Mouse (Mus musculus) heart, adult 8-10 months (tissue): ENCODE measurements around the gene Jade2. TPM values are rescaled to one million over a fixed set of nuclear protein-coding genes. Genes with fewer than 3 reads are reported as not detected.
"Not testable (repeated sequence)": the region's sequence is repeated elsewhere in the genome, so short reads cannot be mapped to it uniquely, and the experiment has no call there.

Experiments
- DNase-seq: peaks from one replicate; pipeline ENCODE4 v3.0.0; 2022; ENCODE audit warnings: low spot score
- total RNA-seq, 4 experiments: library from RNA; stranded (reverse); gene quantifications; 2 replicates each; pipeline ENCODE4 v1.2.4; 2022

The Jade2 gene
- total RNA-seq, 4 experiments from 2014 or later, result 9.8 to 14.8 (median 11.8) TPM

GRCm38 (mm10) chr11:51796272-51796671 is 61.2 kb downstream of the Jade2 start:
- no peak for DNase-seq

- no peak for DNase-seq
These were observed 66.8 kb downstream of the Jade2 start for GRCm38 (mm10) chr11:51790662-51791061.

- not testable (repeated sequence) for DNase-seq
These were observed 67.7 kb downstream of the Jade2 start for GRCm38 (mm10) chr11:51789735-51790134.

- DNase-seq, result no peak
These were observed 71.5 kb downstream of the Jade2 start for GRCm38 (mm10) chr11:51785926-51786325.

- no peak for DNase-seq
These were observed 74.7 kb downstream of the Jade2 start for GRCm38 (mm10) chr11:51782721-51783120.

- no peak for DNase-seq
These were observed 76.6 kb downstream of the Jade2 start for GRCm38 (mm10) chr11:51780773-51781267.

- no peak for DNase-seq
These were observed 80.0 kb downstream of the Jade2 start for GRCm38 (mm10) chr11:51777478-51777877.

GRCm38 (mm10) chr11:51775507-51775906 is 81.9 kb downstream of the Jade2 start:
- no peak for DNase-seq

GRCm38 (mm10) chr11:51768296-51768695 is 89.2 kb downstream of the Jade2 start:
- DNase-seq, result no peak

GRCm38 (mm10) chr11:51767579-51768220 is 89.8 kb downstream of the Jade2 start:
- DNase-seq, result no peak

- no peak for DNase-seq
These were observed 92.6 kb downstream of the Jade2 start for GRCm38 (mm10) chr11:51764816-51765215.

- no peak for DNase-seq
These were observed 93.5 kb downstream of the Jade2 start for GRCm38 (mm10) chr11:51763955-51764354.

Other genes starting within 250 kb of the Jade2 start
- gene Nhp2, start 237.9 kb downstream of the Jade2 start, total RNA-seq, result 10 to 100 TPM; 18.4 to 23.7 (median 21.4) TPM
- 10 to 100 TPM; 12.6 to 19.1 (median 15.3) TPM for gene Rmnd5b, start 221.8 kb downstream of the Jade2 start, total RNA-seq
- gene N4bp3, start 206.8 kb downstream of the Jade2 start, total RNA-seq, result 10 to 100 TPM in 3 of 4 experiments, 1 to 10 TPM in 1; 9.2 to 10.8 (median 10.3) TPM
- 1 to 10 TPM in 1 of 4 experiments, under 1 TPM in 3; 0.22 to 1.0 (median 0.63) TPM for gene D930048N14Rik, start 206.7 kb downstream of the Jade2 start, total RNA-seq
- 10 to 100 TPM; 35.6 to 44.6 (median 40.8) TPM for gene 0610009B22Rik, start 168.8 kb downstream of the Jade2 start, total RNA-seq
- gene Sec24a, start 94.0 kb downstream of the Jade2 start, total RNA-seq, result 10 to 100 TPM; 15.0 to 16.9 (median 16.2) TPM
- 100 to 1,000 TPM; 149 to 178 (median 154) TPM for gene Sar1b, start 94.0 kb downstream of the Jade2 start, total RNA-seq
- gene Cdkn2aipnl, start 110.0 kb upstream of the Jade2 start, total RNA-seq, result 10 to 100 TPM in 3 of 4 experiments, 1 to 10 TPM in 1; 9.1 to 11.6 (median 10.4) TPM
- 100 to 1,000 TPM; 300 to 368 (median 327) TPM for gene Ube2b, start 143.1 kb upstream of the Jade2 start, total RNA-seq
- 1 to 10 TPM; 3.8 to 5.5 (median 4.4) TPM for gene Cdkl3, start 146.6 kb upstream of the Jade2 start, total RNA-seq
- gene Ppp2ca, start 241.0 kb upstream of the Jade2 start, total RNA-seq, result 10 to 100 TPM; 53.3 to 55.1 (median 54.5) TPM